Mouse (Mus musculus) midbrain, embryonic 10.5 days (tissue): ENCODE measurements around the gene Metap2. TPM values are rescaled to one million over a fixed set of nuclear protein-coding genes. Genes with fewer than 3 reads are reported as not detected.

ENCODE experiments used
- DNase-seq: peaks from one replicate; pipeline ENCODE4 v3.0.0-alpha.2; 2017; ENCODE audit warnings: low spot score
- H3K27ac ChIP-seq: fragments of 300-500 bp; sonication (generic); replicated peaks from 2 replicates; pipeline ENCODE4 v1.5.1; 2016; ENCODE audit warnings: mild to moderate bottlenecking
- H3K27me3 ChIP-seq: fragments of 300-500 bp; sonication (generic); 2 replicates; pipeline ENCODE4 v1.6.1; 2016; ENCODE audit warnings: low read depth, mild to moderate bottlenecking; ENCODE audit not compliant: poor library complexity, severe bottlenecking
- H3K36me3 ChIP-seq: fragments of 300-500 bp; sonication (generic); 2 replicates; pipeline ENCODE4 v1.6.1; 2016; ENCODE audit warnings: mild to moderate bottlenecking, moderate library complexity
- H3K4me1 ChIP-seq: fragments of 300-500 bp; sonication (generic); 2 replicates; pipeline ENCODE4 v1.6.1; 2016
- H3K4me3 ChIP-seq: fragments of 300-500 bp; sonication (generic); 2 replicates; pipeline ENCODE4 v1.5.1; 2016; ENCODE audit warnings: mild to moderate bottlenecking, moderate library complexity
- H3K9me3 ChIP-seq: fragments of 300-500 bp; sonication (generic); replicated peaks from 2 replicates; pipeline ENCODE4 v1.6.1; 2016; ENCODE audit warnings: mild to moderate bottlenecking
- WGBS: fragments of 180-500 bp; shearing (Covaris S2); methylation state at CpG from one replicate; pipeline ENCODE4 v1.1.7; 2016; 5-methylcytosine and 5-hydroxymethylcytosine counted together
- polyA plus RNA-seq: library from polyadenylated mRNA; unstranded; fragments of >200 nt; fragmentation: Nextera tagmentation; extraction: Ambion mirVana; gene quantifications from 2 replicates; pipeline ENCODE4 v1.2.1, GENCODE M21; 2016

The Metap2 gene
- 221 and 231 TPM in 2 replicates for polyA plus RNA-seq

DNA sequence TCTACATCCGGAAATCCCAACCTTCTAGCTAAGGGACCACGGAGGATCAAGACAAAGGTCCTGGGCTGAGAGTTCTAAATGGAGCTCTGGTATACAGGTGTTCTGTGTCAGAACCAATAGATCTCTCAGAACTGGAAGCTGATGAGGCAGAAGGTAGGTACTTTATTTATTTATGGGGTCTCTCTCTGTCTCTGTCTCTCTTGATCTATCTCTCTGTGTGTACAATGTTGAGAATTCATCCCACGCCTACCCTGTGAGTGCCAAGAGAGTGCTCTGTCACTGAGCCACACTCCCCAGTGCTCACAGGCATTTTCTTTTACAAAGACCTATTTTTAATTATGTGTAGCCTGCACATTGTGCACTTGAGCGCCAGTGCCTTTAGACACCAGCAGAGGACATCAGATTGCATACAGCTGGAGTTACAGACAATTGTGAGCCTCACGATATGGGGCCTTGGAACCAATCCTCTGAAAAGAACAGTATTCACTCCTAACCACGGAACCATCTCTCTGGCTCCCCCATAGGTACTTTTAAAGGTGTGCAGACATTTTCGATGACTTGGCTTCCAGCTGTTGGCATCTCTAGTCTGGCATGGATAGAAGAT, at the start of gene Metap2:
TSS of gene Metap2 (minus strand) at position 51 of the 604 bp plus-strand sequence.
- DNase-seq, result no peak
- 73% methylated on average over 7 of the region's 7 CpGs for WGBS
- no peak within 1 kb of the TSS for H3K4me3 ChIP-seq
- H3K4me1 ChIP-seq, result no peaks in the 10 kb centered on the region
- no peak within 1 kb of the TSS for H3K27ac ChIP-seq
- H3K9me3 ChIP-seq, result no peaks in the 10 kb centered on the region
- H3K27me3 ChIP-seq, result no peaks in the 10 kb centered on the region
- no peaks in the 10 kb centered on the region for H3K36me3 ChIP-seq

- Histone ChIP-seq H3K27me3 (no peaks in the 10 kb centered on the region), H3K4me3 (no peak overlapping the region), H3K36me3 (no peaks in the 10 kb centered on the region), H3K27ac (no peak overlapping the region), H3K9me3 (no peaks in the 10 kb centered on the region), H3K4me1 (peaks cover 10% of the 10 kb centered on the region; the same call in 1 of the 2 replicates)
- no peak for DNase-seq
- 83% methylated on average over 9 of the region's 9 CpGs for WGBS
These were observed 49.1 kb upstream of the Metap2 start for GRCm38 (mm10) chr10:93945843-93946499.

GRCm38 (mm10) chr10:93945364-93945763, 48.5 kb upstream of the Metap2 start:
- no peak for DNase-seq
- WGBS, result 63% methylated on average over 4 of the region's 4 CpGs

DNA sequence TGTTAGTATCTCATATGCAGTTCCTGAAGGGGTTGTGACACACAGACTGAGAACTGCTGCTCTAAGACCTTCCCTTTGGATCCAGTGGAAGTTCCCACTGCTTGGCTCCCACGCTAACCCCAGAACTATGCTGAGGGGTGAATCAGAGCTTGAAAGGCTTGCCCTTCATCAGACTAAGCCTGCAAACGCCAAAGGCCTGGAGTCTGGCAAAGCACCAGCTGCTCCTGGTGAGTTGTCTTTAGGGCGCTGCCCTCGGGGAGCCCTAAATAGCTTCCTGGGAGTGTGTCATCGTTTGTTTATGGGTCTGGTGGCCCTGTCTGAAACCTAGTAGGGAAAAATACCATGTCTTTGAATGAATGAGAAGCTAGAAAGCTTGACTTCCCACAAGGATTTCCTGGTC, 47.3 kb upstream of the Metap2 start:
- DNase-seq, result no peak
- no peak overlapping the region for H3K27ac ChIP-seq
- H3K27me3 ChIP-seq, result no peaks in the 10 kb centered on the region
- H3K9me3 ChIP-seq, result no peaks in the 10 kb centered on the region
- 73% methylated on average over 5 of the region's 5 CpGs for WGBS
- H3K36me3 ChIP-seq, result no peaks in the 10 kb centered on the region
- peaks cover 10% of the 10 kb centered on the region; the same call in 1 of the 2 replicates for H3K4me1 ChIP-seq
- H3K4me3 ChIP-seq, result no peak overlapping the region

More at GRCm38 (mm10) chr10:93945364-93945763, 48.5 kb upstream of the Metap2 start:
- Histone ChIP-seq H3K27me3 (no peaks in the 10 kb centered on the region), H3K36me3 (no peaks in the 10 kb centered on the region), H3K27ac (no peak overlapping the region), H3K4me1 (peaks cover 10% of the 10 kb centered on the region; the same call in 1 of the 2 replicates), H3K9me3 (no peaks in the 10 kb centered on the region), H3K4me3 (no peak overlapping the region)

DNA sequence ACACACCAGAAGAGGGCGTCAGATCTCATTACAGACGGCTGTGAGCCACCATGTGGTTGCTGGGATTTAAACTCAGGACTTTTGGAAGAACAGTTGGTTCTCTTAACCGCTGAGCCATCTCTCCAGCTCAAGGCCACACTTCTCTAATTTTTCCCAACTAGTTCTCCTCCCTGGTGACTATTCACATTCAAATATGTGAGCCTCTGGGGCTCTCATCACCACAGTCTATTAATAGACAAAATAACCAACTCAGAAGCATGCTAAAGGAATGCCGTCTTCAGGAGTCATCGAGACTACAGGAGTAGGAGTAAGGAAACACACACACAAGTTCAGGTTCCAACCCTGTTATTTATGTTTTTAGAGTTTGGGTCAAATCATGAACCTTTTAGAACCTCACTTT, 43.4 kb upstream of the Metap2 start:
- WGBS, result 90% methylated on average over 5 of the region's 5 CpGs
- DNase-seq, result no peak
- no peak overlapping the region for H3K27ac ChIP-seq
- peaks cover 10% of the 10 kb centered on the region; the same call in 1 of the 2 replicates for H3K4me1 ChIP-seq
- H3K36me3 ChIP-seq, result no peaks in the 10 kb centered on the region
- no peak overlapping the region for H3K4me3 ChIP-seq
- H3K9me3 ChIP-seq, result no peaks in the 10 kb centered on the region
- H3K27me3 ChIP-seq, result no peaks in the 10 kb centered on the region

DNA sequence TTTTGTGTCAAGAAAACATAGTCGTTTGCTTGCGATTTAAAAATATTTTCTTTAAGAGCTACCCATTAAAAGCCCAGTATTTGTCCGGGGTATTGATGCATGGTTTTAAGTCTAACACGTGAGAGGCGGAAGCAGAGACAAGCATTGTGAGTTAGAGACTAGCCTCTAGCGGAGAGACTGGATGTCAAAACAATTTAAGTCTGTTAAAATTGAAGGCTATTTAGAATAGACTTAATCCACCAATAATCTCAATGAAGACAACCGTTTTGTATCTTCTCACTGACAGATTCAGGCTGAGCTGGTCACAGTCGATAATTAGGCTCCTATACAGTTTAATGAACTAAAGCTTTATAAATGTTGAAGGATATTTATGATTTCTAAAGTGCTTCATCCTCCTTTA, 42.8 kb upstream of the Metap2 start:
- Histone ChIP-seq H3K4me3 (no peak overlapping the region), H3K4me1 (peaks cover 10% of the 10 kb centered on the region; the same call in 1 of the 2 replicates)

GRCm38 (mm10) chr10:93938844-93939271, 42.0 kb upstream of the Metap2 start:
- H3K4me1 ChIP-seq, result peaks cover 7% of the 10 kb centered on the region; the same call in 1 of the 2 replicates
- no peak overlapping the region for H3K4me3 ChIP-seq
- no peak overlapping the region for H3K27ac ChIP-seq
- no peak for DNase-seq
- no peaks in the 10 kb centered on the region for H3K36me3 ChIP-seq
- WGBS, result 90% methylated on average over 20 of the region's 20 CpGs
- no peaks in the 10 kb centered on the region for H3K27me3 ChIP-seq
- no peaks in the 10 kb centered on the region for H3K9me3 ChIP-seq

More for the DNA sequence above, 42.8 kb upstream of the Metap2 start:
- H3K9me3 ChIP-seq, result no peaks in the 10 kb centered on the region
- no peak overlapping the region for H3K27ac ChIP-seq
- DNase-seq, result no peak
- no peaks in the 10 kb centered on the region for H3K36me3 ChIP-seq
- H3K27me3 ChIP-seq, result no peaks in the 10 kb centered on the region
- WGBS, result 76% methylated on average over 8 of the region's 8 CpGs

DNA sequence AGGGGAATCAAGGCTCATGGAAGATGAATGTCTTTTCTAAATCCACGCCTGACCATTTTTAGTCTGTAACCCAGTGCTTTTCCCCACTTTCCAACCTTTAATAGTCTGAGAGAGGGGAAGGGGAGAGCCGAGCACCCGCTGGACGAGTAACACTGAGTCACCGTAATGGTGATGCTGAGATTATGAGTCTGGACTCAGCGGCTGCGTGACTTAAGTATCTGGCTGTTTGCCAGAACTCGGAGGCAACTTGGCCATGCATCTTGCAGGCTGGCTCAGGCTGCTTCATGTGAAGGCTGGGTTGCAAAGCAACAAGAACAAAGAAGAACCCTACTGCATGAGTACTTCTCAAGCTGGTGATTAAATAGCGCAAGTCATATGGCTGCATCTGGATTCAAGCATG, 37.1 kb upstream of the Metap2 start:
- Histone ChIP-seq H3K36me3 (no peaks in the 10 kb centered on the region), H3K4me3 (no peak overlapping the region), H3K9me3 (no peaks in the 10 kb centered on the region), H3K4me1 (peaks cover 12% of the 10 kb centered on the region), H3K27ac (no peak overlapping the region), H3K27me3 (no peaks in the 10 kb centered on the region)
- 87% methylated on average over 9 of the region's 9 CpGs for WGBS
- DNase-seq, result no peak

DNA sequence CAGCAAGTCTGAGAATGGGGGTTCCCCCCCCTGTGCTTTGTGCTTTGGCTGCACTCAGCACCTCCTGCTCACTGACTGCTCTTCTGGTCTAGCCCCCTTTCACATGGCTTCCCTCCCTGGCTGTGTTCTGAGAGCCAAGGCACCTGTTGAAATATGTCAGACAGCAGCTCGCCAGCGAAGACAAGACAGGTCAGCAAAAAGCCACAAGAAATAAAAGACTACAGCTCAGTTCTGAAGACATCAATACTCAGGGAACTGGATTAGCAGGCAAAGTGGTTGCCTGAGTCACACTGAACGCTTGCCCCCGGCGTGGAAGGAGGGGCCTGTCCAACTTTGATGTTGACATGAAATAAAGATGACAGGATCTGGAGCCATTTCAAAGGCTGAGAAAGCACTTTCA, 36.0 kb upstream of the Metap2 start:
- no peak for DNase-seq
- H3K27me3 ChIP-seq, result no peaks in the 10 kb centered on the region
- WGBS, result 70% methylated on average over 5 of the region's 5 CpGs

GRCm38 (mm10) chr10:93932020-93932419, 35.1 kb upstream of the Metap2 start:
- H3K36me3 ChIP-seq, result no peaks in the 10 kb centered on the region
- WGBS, result 78% methylated on average over 5 of the region's 5 CpGs
- H3K4me3 ChIP-seq, result no peak overlapping the region
- no peak for DNase-seq
- peaks cover 8% of the 10 kb centered on the region for H3K4me1 ChIP-seq
- H3K9me3 ChIP-seq, result peaks cover 9% of the 10 kb centered on the region; the same call in 1 of the 2 replicates
- H3K27ac ChIP-seq, result no peak overlapping the region
- no peaks in the 10 kb centered on the region for H3K27me3 ChIP-seq

More for the DNA sequence above, 36.0 kb upstream of the Metap2 start:
- H3K36me3 ChIP-seq, result no peaks in the 10 kb centered on the region
- no peak overlapping the region for H3K4me3 ChIP-seq
- peaks cover 8% of the 10 kb centered on the region for H3K4me1 ChIP-seq
- peaks cover 2% of the 10 kb centered on the region; the same call in 1 of the 2 replicates for H3K9me3 ChIP-seq
- no peak overlapping the region for H3K27ac ChIP-seq

DNA sequence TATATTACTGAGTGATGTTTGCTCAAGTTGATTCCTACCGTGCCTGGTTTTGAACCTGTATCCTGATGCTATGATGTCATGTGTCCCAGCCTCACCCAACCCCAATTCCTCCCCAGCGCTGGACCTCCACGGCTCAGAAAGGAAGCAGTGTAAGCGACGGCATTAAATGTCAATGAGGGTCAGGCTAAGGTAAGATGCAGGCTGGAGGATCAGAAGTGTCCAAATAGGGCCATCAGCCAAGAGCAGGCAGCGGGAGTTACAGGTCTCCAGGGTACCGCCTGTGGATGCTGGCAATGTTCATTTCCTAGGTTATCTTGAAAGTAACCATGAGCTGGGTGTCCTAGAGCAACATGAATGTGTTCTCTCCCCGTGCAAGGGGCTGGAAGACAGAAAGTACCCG, 34.5 kb upstream of the Metap2 start:
- WGBS, result 85% methylated on average over 9 of the region's 9 CpGs
- H3K9me3 ChIP-seq, result peaks cover 9% of the 10 kb centered on the region; the same call in 1 of the 2 replicates
- no peaks in the 10 kb centered on the region for H3K36me3 ChIP-seq
- no peaks in the 10 kb centered on the region for H3K27me3 ChIP-seq
- H3K27ac ChIP-seq, result no peak overlapping the region
- H3K4me3 ChIP-seq, result no peak overlapping the region
- peaks cover 8% of the 10 kb centered on the region for H3K4me1 ChIP-seq
- no peak for DNase-seq

GRCm38 (mm10) chr10:93930236-93930824, 33.4 kb upstream of the Metap2 start:
- H3K36me3 ChIP-seq, result no peaks in the 10 kb centered on the region
- H3K4me3 ChIP-seq, result no peak overlapping the region
- no peak for DNase-seq
- WGBS, result 85% methylated on average over 4 of the region's 4 CpGs
- peaks cover 9% of the 10 kb centered on the region; the same call in 1 of the 2 replicates for H3K9me3 ChIP-seq
- no peaks in the 10 kb centered on the region for H3K27me3 ChIP-seq
- no peak overlapping the region for H3K27ac ChIP-seq
- H3K4me1 ChIP-seq, result peaks cover 8% of the 10 kb centered on the region

GRCm38 (mm10) chr10:93924666-93925065, 27.8 kb upstream of the Metap2 start:
- H3K27ac ChIP-seq, result no peak overlapping the region
- no peaks in the 10 kb centered on the region for H3K4me1 ChIP-seq
- H3K36me3 ChIP-seq, result no peaks in the 10 kb centered on the region
- H3K9me3 ChIP-seq, result peaks cover 9% of the 10 kb centered on the region; the same call in 1 of the 2 replicates
- no peak for DNase-seq
- no peaks in the 10 kb centered on the region for H3K27me3 ChIP-seq
- no peak overlapping the region for H3K4me3 ChIP-seq
- WGBS, result 85% methylated on average over 5 of the region's 5 CpGs
